Mouse (Mus musculus): ENCODE measurements around the gene B4galnt3. TPM values are rescaled to one million over a fixed set of nuclear protein-coding genes. Genes with fewer than 3 reads are reported as not detected.

B4galnt3 gene
- polyA plus RNA-seq, 1 experiment from 2014 or later: 0.13 TPM

DNA sequence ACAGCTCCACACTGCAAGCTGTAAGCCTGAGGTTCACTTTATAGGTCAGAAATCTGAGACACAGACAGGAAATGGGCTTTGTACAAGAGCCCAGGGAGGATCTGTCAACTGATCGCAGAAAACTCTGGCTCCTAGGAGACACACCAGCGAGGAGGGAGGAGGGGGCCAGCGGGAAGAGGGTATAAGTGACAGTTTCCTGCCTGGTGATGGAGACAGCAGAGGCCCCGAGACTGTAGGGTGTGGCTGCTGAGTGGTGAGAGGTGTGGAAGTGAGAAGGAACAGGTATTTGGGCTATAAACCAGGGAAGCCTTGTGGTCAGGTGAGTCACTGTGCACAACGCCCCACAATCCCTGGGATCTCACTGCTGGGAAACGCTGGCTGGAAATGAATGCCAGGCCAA is 30.2 kb downstream of the B4galnt3 start:
- H3K27me3 ChIP-seq: no peaks in the 10 kb centered on the region; the same call in 1 of the 2 replicates
- H3K9me3 ChIP-seq: no peaks in the 10 kb centered on the region
- H3K4me1 ChIP-seq: no peaks in the 10 kb centered on the region
- 75% methylated on average over 6 of the region's 6 CpGs for WGBS
- no peak overlapping the region for H3K4me2 ChIP-seq (replicated peaks)
- H3K36me3 ChIP-seq: no peaks in the 10 kb centered on the region
- H3K9ac ChIP-seq (replicated peaks): no peak overlapping the region
- H3K4me3 ChIP-seq: no peak overlapping the region
- no peak for ATAC-seq (ENCODE audit: low FRiP score, low read depth)
- H3K27ac ChIP-seq (replicated peaks): no peak overlapping the region

DNA sequence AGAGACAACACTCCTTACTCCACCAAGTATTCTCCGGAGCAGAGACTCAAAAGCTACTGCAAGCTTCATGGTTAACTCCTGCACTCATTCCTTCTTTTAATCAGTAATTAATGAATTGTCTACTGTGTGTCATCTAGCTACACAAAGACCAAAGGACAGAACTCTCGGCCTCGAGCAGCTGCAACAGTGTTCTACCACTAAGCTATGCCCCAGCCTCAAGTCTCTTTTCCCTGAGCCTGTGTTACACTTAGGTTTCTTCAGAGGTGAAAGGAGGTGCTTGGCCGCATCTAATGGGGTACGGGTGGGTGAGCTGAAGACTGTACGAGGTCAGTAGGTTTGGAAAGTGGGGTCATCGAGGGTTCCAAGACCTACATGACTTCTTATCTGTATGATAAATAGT is 30.8 kb downstream of the B4galnt3 start:
- ATAC-seq (ENCODE audit: low FRiP score, low read depth): no peak
- no peak overlapping the region for H3K4me3 ChIP-seq
- no peaks in the 10 kb centered on the region for H3K36me3 ChIP-seq
- no peaks in the 10 kb centered on the region; the same call in 1 of the 2 replicates for H3K27me3 ChIP-seq
- WGBS: 92% methylated on average over 7 of the region's 7 CpGs
- H3K9ac ChIP-seq (replicated peaks): no peak overlapping the region
- H3K4me1 ChIP-seq: no peaks in the 10 kb centered on the region
- no peak overlapping the region for H3K27ac ChIP-seq (replicated peaks)
- no peaks in the 10 kb centered on the region for H3K9me3 ChIP-seq
- no peak overlapping the region for H3K4me2 ChIP-seq (replicated peaks)

DNA sequence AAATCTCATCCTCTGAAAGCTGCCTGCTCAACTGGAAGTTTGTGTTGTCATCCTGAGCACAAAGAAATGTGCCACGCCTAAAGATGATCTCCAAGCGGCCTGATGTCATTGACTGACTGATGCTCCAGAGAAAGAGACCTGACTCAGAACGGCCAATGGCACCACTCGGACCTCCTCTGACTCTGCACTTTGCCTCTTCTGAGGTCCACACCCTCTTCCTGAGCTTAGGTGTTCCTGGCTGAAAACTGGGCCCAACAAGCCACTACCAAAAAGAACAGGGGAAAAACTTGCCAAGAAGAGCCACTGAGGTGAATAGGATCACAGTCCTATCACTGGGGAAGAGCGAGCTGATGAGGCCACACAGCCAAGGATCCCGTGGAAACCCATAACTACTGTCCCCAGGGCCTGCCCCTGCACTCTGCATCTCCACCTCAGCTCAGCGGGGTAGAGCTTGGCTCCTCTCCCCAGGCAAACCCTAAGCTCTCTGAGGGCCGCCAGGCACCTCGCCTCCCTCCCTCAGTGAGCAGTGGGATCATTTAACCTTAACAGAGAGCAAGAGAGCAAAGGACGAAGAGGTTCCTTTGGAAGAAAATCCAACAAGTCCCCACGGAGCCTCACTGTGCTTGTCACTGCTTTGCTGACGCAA is 31.4 kb downstream of the B4galnt3 start:
- no peaks in the 10 kb centered on the region for H3K9me3 ChIP-seq
- no peaks in the 10 kb centered on the region; the same call in 1 of the 2 replicates for H3K27me3 ChIP-seq
- no peak overlapping the region for H3K4me3 ChIP-seq
- H3K4me1 ChIP-seq: no peaks in the 10 kb centered on the region
- H3K27ac ChIP-seq (replicated peaks): no peak overlapping the region
- ATAC-seq (ENCODE audit: low FRiP score, low read depth): no peak
- WGBS: 56% methylated on average over 12 of the region's 12 CpGs
- no peak overlapping the region for H3K4me2 ChIP-seq (replicated peaks)
- H3K9ac ChIP-seq (replicated peaks): no peak overlapping the region
- H3K36me3 ChIP-seq: no peaks in the 10 kb centered on the region

DNA sequence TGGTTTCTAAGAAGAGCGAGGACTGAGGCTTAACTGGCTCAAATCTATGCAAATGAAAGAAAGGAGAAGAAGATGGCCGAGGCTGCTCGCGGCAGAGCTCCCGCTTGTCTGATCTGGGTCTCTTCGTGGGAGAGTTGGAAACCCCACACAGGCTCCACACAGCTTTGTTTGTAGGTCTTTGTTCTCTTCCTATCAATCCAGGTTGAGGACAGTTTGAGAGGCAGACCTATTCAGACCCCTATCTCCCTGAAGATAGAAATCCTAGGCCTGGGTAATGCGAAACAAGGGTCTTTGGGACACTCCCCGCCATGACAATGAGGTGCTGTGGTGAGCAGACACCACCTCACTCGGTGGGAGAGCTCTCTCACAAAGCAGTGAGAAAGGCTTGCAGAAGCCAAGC is 34.9 kb downstream of the B4galnt3 start:
- H3K4me3 ChIP-seq: no peak overlapping the region
- ATAC-seq (ENCODE audit: low FRiP score, low read depth): no peak
- H3K27ac ChIP-seq (replicated peaks): no peak overlapping the region
- no peak overlapping the region for H3K9ac ChIP-seq (replicated peaks)
- H3K27me3 ChIP-seq: no peaks in the 10 kb centered on the region; the same call in 1 of the 2 replicates
- no peaks in the 10 kb centered on the region for H3K36me3 ChIP-seq
- H3K4me2 ChIP-seq (replicated peaks): no peak overlapping the region
- no peaks in the 10 kb centered on the region for H3K4me1 ChIP-seq
- 24% methylated on average over 9 of the region's 9 CpGs for WGBS
- H3K9me3 ChIP-seq: no peaks in the 10 kb centered on the region

DNA sequence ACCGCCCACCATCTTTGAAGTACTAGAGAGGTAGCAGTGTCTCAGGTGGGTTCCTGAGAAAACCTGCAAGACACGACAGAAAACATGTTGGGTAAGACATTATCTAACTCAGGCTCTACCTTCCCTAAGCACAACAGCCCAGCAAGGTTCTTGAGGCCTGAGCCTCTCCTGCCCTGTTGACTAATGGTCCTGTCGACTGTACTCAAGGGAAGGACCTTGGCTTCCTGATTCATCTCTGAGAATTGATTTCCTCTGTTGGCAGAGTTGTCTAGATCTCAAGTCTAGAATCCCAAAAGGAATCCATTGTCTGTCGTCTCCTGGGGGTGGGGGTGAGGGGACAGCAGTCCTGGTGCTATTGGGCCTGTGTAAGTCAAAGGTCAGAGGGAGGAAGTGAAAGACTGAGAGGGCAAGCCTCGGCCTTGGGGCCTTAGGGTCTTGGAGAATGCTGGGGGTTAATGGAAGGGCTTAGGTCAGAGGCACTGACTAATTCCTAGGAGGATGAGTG is 37.9 kb downstream of the B4galnt3 start:
- ATAC-seq (ENCODE audit: low FRiP score, low read depth): no peak
- 73% methylated on average over 5 of the region's 5 CpGs for WGBS
- Histone ChIP-seq H3K36me3 (no peaks in the 10 kb centered on the region), H3K9me3 (no peaks in the 10 kb centered on the region), H3K27me3 (no peaks in the 10 kb centered on the region), H3K4me2 (replicated peaks) (no peak overlapping the region), H3K9ac (replicated peaks) (no peak overlapping the region), H3K4me3 (no peak overlapping the region), H3K27ac (replicated peaks) (no peak overlapping the region), H3K4me1 (no peaks in the 10 kb centered on the region)

DNA sequence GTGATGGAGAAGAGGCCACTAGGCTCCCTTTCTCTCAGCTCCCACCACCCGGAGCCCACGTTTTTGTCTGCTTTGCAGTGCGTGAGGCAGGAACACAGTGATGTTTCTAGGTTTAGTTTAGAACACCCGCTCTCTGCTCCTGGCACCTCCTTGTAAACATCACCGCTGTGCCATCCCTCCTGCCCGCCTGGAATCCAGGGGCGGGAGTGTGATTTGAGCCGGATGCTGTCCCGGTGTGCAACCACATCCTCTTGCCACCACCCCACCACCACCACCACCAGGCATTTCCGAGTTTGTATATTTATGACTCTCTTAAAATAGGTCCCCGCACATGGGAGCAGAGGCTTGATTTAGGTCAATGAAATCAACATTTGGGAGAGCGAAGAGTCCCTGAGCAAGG is 38.7 kb downstream of the B4galnt3 start:
- no peak overlapping the region for H3K9ac ChIP-seq (replicated peaks)
- H3K4me2 ChIP-seq (replicated peaks): no peak overlapping the region
- no peaks in the 10 kb centered on the region for H3K36me3 ChIP-seq
- no peaks in the 10 kb centered on the region for H3K9me3 ChIP-seq
- H3K4me1 ChIP-seq: no peaks in the 10 kb centered on the region
- no peak overlapping the region for H3K4me3 ChIP-seq
- no peak overlapping the region for H3K27ac ChIP-seq (replicated peaks)
- WGBS: 91% methylated on average over 12 of the region's 12 CpGs
- no peaks in the 10 kb centered on the region for H3K27me3 ChIP-seq
- no peak for ATAC-seq (ENCODE audit: low FRiP score, low read depth)

DNA sequence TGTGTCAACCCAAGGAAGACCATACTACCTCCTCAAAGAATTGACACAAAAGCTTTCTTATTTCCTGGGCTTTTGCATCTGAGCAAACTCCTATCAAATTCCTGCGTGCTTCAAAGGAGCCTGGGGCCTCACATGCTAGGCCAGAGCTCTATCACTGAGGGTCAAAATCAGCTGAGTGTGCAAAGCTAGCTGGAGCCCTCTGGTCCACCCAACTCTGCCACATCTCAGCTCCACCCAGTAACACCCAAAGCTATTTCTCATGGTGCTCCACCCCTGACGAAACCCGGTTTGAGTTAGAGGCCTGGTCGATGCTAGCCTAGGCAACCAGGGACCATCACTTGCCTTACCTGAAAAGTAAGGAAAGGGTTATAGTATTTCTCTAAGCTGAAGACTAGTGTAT is 39.2 kb downstream of the B4galnt3 start:
- H3K27me3 ChIP-seq: no peaks in the 10 kb centered on the region
- no peak overlapping the region for H3K9ac ChIP-seq (replicated peaks)
- no peak overlapping the region for H3K4me3 ChIP-seq
- ATAC-seq (ENCODE audit: low FRiP score, low read depth): no peak
- no peaks in the 10 kb centered on the region for H3K9me3 ChIP-seq
- H3K4me1 ChIP-seq: no peaks in the 10 kb centered on the region
- 75% methylated on average over 4 of the region's 4 CpGs for WGBS
- no peak overlapping the region for H3K4me2 ChIP-seq (replicated peaks)
- no peak overlapping the region for H3K27ac ChIP-seq (replicated peaks)
- H3K36me3 ChIP-seq: no peaks in the 10 kb centered on the region

DNA sequence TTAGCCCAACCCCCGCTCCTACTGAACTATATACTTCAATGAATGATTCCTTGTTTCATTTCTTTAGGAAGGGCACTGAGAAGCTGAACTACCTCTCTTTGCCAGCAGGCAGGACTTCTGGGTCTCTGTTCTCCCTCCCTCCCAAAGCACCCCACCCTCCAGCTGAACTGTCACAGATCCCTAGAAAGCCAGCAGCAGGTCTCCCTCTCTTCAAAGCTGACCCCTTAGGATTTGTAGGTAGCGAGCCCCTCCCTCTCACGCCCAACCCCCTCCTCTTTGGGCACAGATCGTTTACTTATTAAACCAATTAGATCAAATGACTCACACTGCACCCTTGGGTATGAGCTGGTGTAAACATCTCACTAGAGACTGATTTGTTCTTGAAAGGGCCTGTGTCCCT is 39.7 kb downstream of the B4galnt3 start:
- 73% methylated on average over 4 of the region's 4 CpGs for WGBS
- Histone ChIP-seq H3K27ac (replicated peaks) (no peak overlapping the region), H3K4me2 (replicated peaks) (no peak overlapping the region), H3K4me1 (no peaks in the 10 kb centered on the region), H3K9me3 (no peaks in the 10 kb centered on the region), H3K9ac (replicated peaks) (no peak overlapping the region), H3K4me3 (no peak overlapping the region), H3K36me3 (no peaks in the 10 kb centered on the region), H3K27me3 (no peaks in the 10 kb centered on the region)
- no peak for ATAC-seq (ENCODE audit: low FRiP score, low read depth)

DNA sequence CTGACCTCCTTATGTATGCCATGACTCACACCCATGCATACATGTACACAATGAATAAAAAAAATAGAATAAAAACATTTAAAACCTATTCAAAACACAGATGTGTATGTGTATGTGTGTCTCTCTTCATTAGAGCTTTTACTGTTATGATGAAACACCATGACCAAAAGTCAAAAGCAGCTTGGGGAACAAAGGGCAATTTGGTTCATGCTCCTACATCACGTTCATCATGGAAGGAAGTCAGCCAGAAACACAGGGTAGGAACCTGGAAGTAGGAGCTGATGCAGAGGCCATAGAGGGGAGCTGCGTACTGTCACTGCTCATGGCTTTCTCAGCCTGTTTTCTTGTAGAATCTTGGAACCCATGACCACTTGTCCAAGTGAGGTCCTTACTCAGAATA is 41.6 kb downstream of the B4galnt3 start:
- Histone ChIP-seq H3K4me3 (no peak overlapping the region), H3K36me3 (no peaks in the 10 kb centered on the region), H3K4me2 (replicated peaks) (no peak overlapping the region), H3K27ac (replicated peaks) (no peak overlapping the region), H3K9me3 (no peaks in the 10 kb centered on the region), H3K4me1 (no peaks in the 10 kb centered on the region), H3K9ac (replicated peaks) (no peak overlapping the region), H3K27me3 (no peaks in the 10 kb centered on the region)
- ATAC-seq (ENCODE audit: low FRiP score, low read depth): no peak
- 86% methylated on average over 2 of the region's 2 CpGs for WGBS

DNA sequence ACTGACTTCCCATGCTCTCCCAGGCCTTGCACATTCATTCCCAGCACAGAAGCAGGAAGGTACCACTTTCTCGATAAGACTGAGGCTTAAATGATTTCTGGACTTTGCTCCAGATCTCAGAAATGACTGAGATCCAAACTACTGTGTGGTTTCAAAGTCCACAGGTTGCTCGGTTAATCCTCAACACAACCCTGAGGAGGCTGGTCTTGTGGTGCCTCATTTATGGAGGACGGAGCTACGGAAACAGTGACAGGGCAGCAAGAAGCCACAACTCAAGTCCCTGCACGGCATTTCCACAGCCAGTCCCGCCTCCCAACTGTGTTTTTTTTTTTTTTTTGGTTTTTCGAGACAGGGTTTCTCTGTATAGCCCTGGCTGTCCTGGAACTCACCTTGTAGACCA is 43.3 kb downstream of the B4galnt3 start:
- no peak for ATAC-seq (ENCODE audit: low FRiP score, low read depth)
- no peak overlapping the region for H3K4me3 ChIP-seq
- H3K4me1 ChIP-seq: no peaks in the 10 kb centered on the region
- no peaks in the 10 kb centered on the region for H3K9me3 ChIP-seq
- no peaks in the 10 kb centered on the region for H3K27me3 ChIP-seq
- WGBS: 87% methylated on average over 7 of the region's 7 CpGs
- H3K4me2 ChIP-seq (replicated peaks): no peak overlapping the region
- no peak overlapping the region for H3K27ac ChIP-seq (replicated peaks)
- no peaks in the 10 kb centered on the region for H3K36me3 ChIP-seq
- no peak overlapping the region for H3K9ac ChIP-seq (replicated peaks)

DNA sequence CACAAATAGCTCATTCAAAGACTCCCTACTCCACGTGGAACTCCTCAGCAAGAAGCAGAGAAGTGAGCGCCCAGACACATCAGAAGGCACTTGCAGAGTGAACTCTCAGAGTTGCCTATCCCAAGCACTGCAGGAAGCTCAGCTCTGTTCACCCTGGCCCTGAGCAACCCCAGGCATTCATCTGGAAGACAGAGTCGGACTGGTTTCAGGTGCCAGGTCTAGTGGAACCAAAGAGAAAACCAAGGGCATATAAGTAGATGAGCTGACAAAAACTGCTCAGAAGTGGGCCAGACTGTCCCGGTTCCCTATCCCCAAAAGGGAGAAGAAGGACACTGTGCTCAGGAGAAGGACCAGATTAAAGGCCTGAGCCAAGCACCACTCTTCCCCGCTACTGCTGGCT is 44.5 kb downstream of the B4galnt3 start:
- Histone ChIP-seq H3K27me3 (no peaks in the 10 kb centered on the region), H3K4me1 (no peaks in the 10 kb centered on the region), H3K9ac (replicated peaks) (no peak overlapping the region), H3K9me3 (no peaks in the 10 kb centered on the region), H3K27ac (replicated peaks) (no peak overlapping the region), H3K4me3 (no peak overlapping the region), H3K4me2 (replicated peaks) (no peak overlapping the region), H3K36me3 (no peaks in the 10 kb centered on the region)
- 75% methylated on average over 5 of the region's 5 CpGs for WGBS
- no peak for ATAC-seq (ENCODE audit: low FRiP score, low read depth)

DNA sequence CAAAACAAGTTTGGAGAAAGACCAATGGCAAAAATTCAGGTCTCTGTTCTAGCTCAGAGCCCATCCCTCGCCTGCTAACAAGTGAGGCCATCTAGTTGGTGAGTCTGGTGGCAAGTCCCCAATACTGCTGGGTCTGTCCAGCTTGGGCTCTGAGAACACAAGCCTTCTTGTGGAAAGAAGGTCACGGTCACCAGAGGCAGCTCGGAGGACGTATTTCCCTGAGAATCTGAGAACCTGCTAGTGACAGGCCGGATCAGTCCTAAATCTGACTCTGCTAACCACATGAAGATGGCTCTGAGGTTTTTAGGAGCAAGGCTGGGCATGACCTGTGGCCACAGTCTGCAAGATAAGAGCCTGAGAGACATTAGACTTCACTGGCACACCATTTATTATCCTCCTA is 47.7 kb downstream of the B4galnt3 start:
- Histone ChIP-seq H3K4me3 (no peak overlapping the region), H3K9ac (replicated peaks) (no peak overlapping the region), H3K27ac (replicated peaks) (no peak overlapping the region), H3K9me3 (no peaks in the 10 kb centered on the region), H3K4me1 (no peaks in the 10 kb centered on the region), H3K36me3 (no peaks in the 10 kb centered on the region), H3K4me2 (replicated peaks) (no peak overlapping the region), H3K27me3 (no peaks in the 10 kb centered on the region)
- WGBS: 91% methylated on average over 5 of the region's 5 CpGs
- no peak for ATAC-seq (ENCODE audit: low FRiP score, low read depth)

DNA sequence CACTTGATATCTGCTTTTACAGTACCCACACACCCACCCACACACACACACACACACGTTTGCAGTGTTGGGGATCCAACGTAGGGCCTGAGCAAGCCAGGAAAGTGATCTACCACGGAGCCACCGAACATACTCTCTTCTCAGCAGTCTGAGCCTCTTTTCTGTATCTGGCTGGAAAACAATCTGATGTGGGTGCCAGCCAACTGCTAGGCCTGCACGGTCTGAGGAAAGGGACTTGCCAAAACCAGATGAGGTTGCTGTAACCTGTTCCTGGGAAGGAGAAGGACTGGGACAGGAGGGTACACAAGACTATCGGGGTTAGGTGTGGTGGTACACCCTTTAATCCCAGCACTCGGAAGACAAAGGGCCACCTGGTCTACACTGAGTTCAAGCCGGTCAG is 51.1 kb downstream of the B4galnt3 start:
- ATAC-seq (ENCODE audit: low FRiP score, low read depth): no peak
- 76% methylated on average over 8 of the region's 8 CpGs for WGBS
- Histone ChIP-seq H3K4me2 (replicated peaks) (no peak overlapping the region), H3K27me3 (no peaks in the 10 kb centered on the region), H3K4me1 (no peaks in the 10 kb centered on the region), H3K4me3 (no peak overlapping the region), H3K9me3 (no peaks in the 10 kb centered on the region), H3K27ac (replicated peaks) (no peak overlapping the region), H3K36me3 (no peaks in the 10 kb centered on the region), H3K9ac (replicated peaks) (no peak overlapping the region)
